In genomic region chr6:94547239-94547638, GRCm38 (mm10) we compare ENCODE assay signal across 27 mouse cellular contexts. TPM values are rescaled to one million over a fixed set of nuclear protein-coding genes. Genes with fewer than 3 reads are reported as not detected.
DNase-seq lines count a peak whose midpoint lies in the region; ATAC-seq lines count a peak whose summit lies in the region.
"Had no signal": no experiment of that assay in that cellular context is flagged by ENCODE, and none has a peak within 500 bp of the region (broad histone marks: within the 10 kb centered on the region; RNA-seq: fewer than 3 reads in every experiment).

No protein-coding gene starts in this region.

- ATAC-seq in heart, embryonic 13.5 days (ENCODE audit: extremely low read depth, insufficient number of reproducible peaks, low FRiP score, low TSS enrichment): no peak
- no peak for ATAC-seq in midbrain, embryonic 11.5 days (ENCODE audit: low FRiP score)
- no peak for ATAC-seq in midbrain, embryonic 15.5 days (replicated peaks)
- no peak for ATAC-seq in neural tube, embryonic 13.5 days (ENCODE audit: low read depth)
- ATAC-seq: forebrain, embryonic 16.5 days; intestine, postnatal 0 days; Patski had no signal

- no peak overlapping the region for H3K4me2 ChIP-seq in heart, embryonic 13.5 days
- H3K4me2 ChIP-seq in midbrain, embryonic 11.5 days: no peak overlapping the region
- no peak overlapping the region for H3K4me2 ChIP-seq in midbrain, embryonic 15.5 days
- H3K4me2 ChIP-seq in neural tube, embryonic 13.5 days: no peak overlapping the region
- H3K4me2 ChIP-seq: embryonic facial prominence, embryonic 13.5 days; forebrain, embryonic 12.5 days; hindbrain, embryonic 14.5 days had no signal

- peak; percentile 20 to 27 for DNase-seq in cerebellum, postnatal 10 days
- DNase-seq in cerebellum, adult 9-11 months: no peak
- DNase-seq in heart, adult 18-20 months: no peak
- peak; percentile 54 for DNase-seq in midbrain, embryonic 11.5 days (ENCODE audit: low spot score, missing footprints)
- no peak for DNase-seq in neural tube, embryonic 10.5 days (ENCODE audit: extremely low spot score, low spot score)
- DNase-seq: adrenal gland, postnatal 10 days; adrenal gland, postnatal 36 days; cerebellum, adult 18-20 months; cerebellum, adult 9-10 months; cerebellum, postnatal 36 days; embryo, embryonic 11 days; gastrocnemius, postnatal 10 days; gastrocnemius, postnatal 36 days; heart, postnatal 10 days; heart, postnatal 36 days had no signal

- H3K4me3 ChIP-seq in heart, embryonic 13.5 days: no peak overlapping the region
- H3K4me3 ChIP-seq in midbrain, embryonic 11.5 days (ENCODE audit: low read depth, low read length): no peak overlapping the region
- H3K4me3 ChIP-seq in midbrain, embryonic 15.5 days: no peak overlapping the region
- H3K4me3 ChIP-seq in neural tube, embryonic 13.5 days: no peak overlapping the region
- H3K4me3 ChIP-seq: embryonic facial prominence, embryonic 10.5 days; embryonic facial prominence, embryonic 13.5 days; erythroblast, embryonic 14.5 days; forebrain, embryonic 12.5 days; hindbrain, embryonic 10.5 days had no signal

- 0 out of 2 replicates have a peak, but pooled peaks cover 4% of the 10 kb centered on the region for H3K9me3 ChIP-seq in heart, embryonic 13.5 days
- H3K9me3 ChIP-seq in midbrain, embryonic 11.5 days (ENCODE audit: control insufficient read depth, low read length): no peaks in the 10 kb centered on the region
- H3K9me3 ChIP-seq in midbrain, embryonic 15.5 days: no peaks in the 10 kb centered on the region
- peaks cover 4% of the 10 kb centered on the region; the same call in 1 of the 2 replicates for H3K9me3 ChIP-seq in neural tube, embryonic 13.5 days
- H3K9me3 ChIP-seq: embryonic facial prominence, embryonic 13.5 days; forebrain, embryonic 12.5 days; hindbrain, embryonic 10.5 days had no signal

- no peak overlapping the region for H3K9ac ChIP-seq in heart, embryonic 13.5 days
- no peak overlapping the region for H3K9ac ChIP-seq in midbrain, embryonic 11.5 days (ENCODE audit: low read length)
- H3K9ac ChIP-seq in midbrain, embryonic 15.5 days: no peak overlapping the region
- 0 out of 2 replicates have a peak overlapping the region, but pooled peaks have one; percentile 27 for H3K9ac ChIP-seq in neural tube, embryonic 13.5 days
- H3K9ac ChIP-seq: embryonic facial prominence, embryonic 13.5 days; forebrain, embryonic 12.5 days; hindbrain, embryonic 14.5 days had no signal

- 26% methylated on average over 4 of the region's 4 CpGs for WGBS in heart, embryonic 13.5 days
- WGBS in midbrain, embryonic 11.5 days: 82% methylated on average over 4 of the region's 4 CpGs
- 41% methylated on average over 4 of the region's 4 CpGs for WGBS in midbrain, embryonic 15.5 days
- 42% methylated on average over 4 of the region's 4 CpGs for WGBS in neural tube, embryonic 13.5 days

- H3K4me1 ChIP-seq in heart, embryonic 13.5 days: peaks cover 23% of the 10 kb centered on the region
- no peaks in the 10 kb centered on the region for H3K4me1 ChIP-seq in midbrain, embryonic 11.5 days (ENCODE audit: control insufficient read depth, insufficient read depth, low read length)
- H3K4me1 ChIP-seq in midbrain, embryonic 15.5 days: 0 out of 2 replicates have a peak, but pooled peaks cover 2% of the 10 kb centered on the region
- peaks cover 4% of the 10 kb centered on the region; the same call in 1 of the 2 replicates for H3K4me1 ChIP-seq in neural tube, embryonic 13.5 days (replicated peaks)
- H3K4me1 ChIP-seq: hindbrain, embryonic 10.5 days had no signal

- H3K27me3 ChIP-seq in heart, embryonic 13.5 days (replicated peaks): no peaks in the 10 kb centered on the region
- H3K27me3 ChIP-seq in midbrain, embryonic 11.5 days (ENCODE audit: control insufficient read depth, insufficient read depth, low read length): no peaks in the 10 kb centered on the region
- H3K27me3 ChIP-seq in midbrain, embryonic 15.5 days (replicated peaks): no peaks in the 10 kb centered on the region
- H3K27me3 ChIP-seq in neural tube, embryonic 13.5 days: no peaks in the 10 kb centered on the region
- H3K27me3 ChIP-seq: forebrain, embryonic 12.5 days; Patski had no signal

- 0 out of 2 replicates have a peak, but pooled peaks cover 4% of the 10 kb centered on the region for H3K36me3 ChIP-seq in heart, embryonic 13.5 days
- H3K36me3 ChIP-seq in midbrain, embryonic 11.5 days (ENCODE audit: control insufficient read depth, insufficient read depth, low read length): no peaks in the 10 kb centered on the region
- no peaks in the 10 kb centered on the region for H3K36me3 ChIP-seq in midbrain, embryonic 15.5 days (replicated peaks)
- H3K36me3 ChIP-seq in neural tube, embryonic 13.5 days: no peaks in the 10 kb centered on the region
- H3K36me3 ChIP-seq: embryonic facial prominence, embryonic 13.5 days; forebrain, embryonic 12.5 days; hindbrain, embryonic 10.5 days had no signal

- H3K27ac ChIP-seq in heart, embryonic 13.5 days (replicated peaks): 0 out of 2 replicates have a peak overlapping the region, but pooled peaks have one; percentile 20
- H3K27ac ChIP-seq in midbrain, embryonic 11.5 days (ENCODE audit: low read depth, low read length): no peak overlapping the region
- H3K27ac ChIP-seq in midbrain, embryonic 15.5 days: no peak overlapping the region
- no peak overlapping the region for H3K27ac ChIP-seq in neural tube, embryonic 13.5 days (replicated peaks)
- H3K27ac ChIP-seq: embryonic facial prominence, embryonic 10.5 days; embryonic facial prominence, embryonic 13.5 days; forebrain, embryonic 12.5 days; hindbrain, embryonic 10.5 days; hindbrain, embryonic 14.5 days had no signal

RNA-seq across cellular contexts. Expression of gene Slc25a26, which starts 47.1 kb away (rescaled TPM):
- polyA plus RNA-seq in heart, embryonic 13.5 days (2015; fragmentation: Nextera tagmentation; extraction: Ambion mirVana): 12.9 and 13.0 TPM in 2 replicates
- total RNA-seq in heart, adult 18-20 months (2021): 10 to 100 TPM; 17.9 to 19.6 TPM
- polyA plus RNA-seq in midbrain, embryonic 11.5 days (2014; fragmentation: Nextera tagmentation; extraction: Ambion mirVana): 7.1 and 9.8 TPM in 2 replicates
- polyA plus RNA-seq in midbrain, embryonic 15.5 days (2015; fragmentation: Nextera tagmentation; extraction: Ambion mirVana): 8.4 and 8.6 TPM in 2 replicates
- polyA plus RNA-seq in neural tube, embryonic 13.5 days (2015; fragmentation: Nextera tagmentation; extraction: Ambion mirVana): 8.1 and 8.7 TPM in 2 replicates

Comparison
In these comparisons a context has a peak if more than half of its experiments do, and no peak if none do; other contexts are left out.
1. DNase-seq: peak in cerebellum, postnatal 10 days (2 of 2) and midbrain, embryonic 11.5 days (single experiment); none in cerebellum, adult 9-11 months (single experiment), heart, adult 18-20 months (0 of 2) and neural tube, embryonic 10.5 days (single experiment).